Mouse (Mus musculus) midbrain, postnatal 0 days (tissue): Measurements from ENCODE around the gene Bzw1. TPM values are rescaled to one million over a fixed set of nuclear protein-coding genes. Genes with fewer than 3 reads are reported as not detected.

Source experiments
- ATAC-seq: fragments of 200-750 bp; cut with Nextera tagmentation; 2 replicates; pipeline ENCODE4 v1.8.0; 2017; ENCODE audit warnings: moderate number of reproducible peaks, mild to moderate bottlenecking, moderate TSS enrichment, moderate library complexity; ENCODE audit not compliant: low FRiP score
- DNase-seq: peaks from one replicate; pipeline ENCODE4 v3.0.0-alpha.2; 2015; ENCODE audit warnings: low spot score
- H3K27ac ChIP-seq: fragments of 300-500 bp; sonication (generic); 2 replicates; pipeline ENCODE4 v1.5.1; 2014; ENCODE audit warnings: low read depth, mild to moderate bottlenecking, low read length, mixed read lengths
- H3K27me3 ChIP-seq: fragments of 300-500 bp; sonication (generic); 2 replicates; pipeline ENCODE4 v1.6.1; 2014; ENCODE audit warnings: low read length, control low read depth, mixed read lengths; ENCODE audit not compliant: insufficient read depth
- H3K36me3 ChIP-seq: fragments of 300-500 bp; sonication (generic); 2 replicates; pipeline ENCODE4 v1.6.1; 2014; ENCODE audit warnings: low read length, control low read depth, mixed read lengths; ENCODE audit not compliant: insufficient read depth
- H3K4me1 ChIP-seq: fragments of 300-500 bp; sonication (generic); 2 replicates; pipeline ENCODE4 v1.6.1; 2014; ENCODE audit warnings: mild to moderate bottlenecking, control low read depth, antibody characterized with exemption, low read length, mixed read lengths; ENCODE audit not compliant: insufficient read depth
- H3K4me2 ChIP-seq: fragments of 300-500 bp; sonication (generic); 2 replicates; pipeline ENCODE4 v1.6.1; 2014; ENCODE audit warnings: low read depth, mild to moderate bottlenecking, low read length, mixed read lengths; ENCODE audit not compliant: poor library complexity, severe bottlenecking
- H3K4me3 ChIP-seq: fragments of 300-500 bp; sonication (generic); 2 replicates; pipeline ENCODE4 v1.5.1; 2014; ENCODE audit warnings: low read depth, mild to moderate bottlenecking, low read length, moderate library complexity
- H3K9ac ChIP-seq: fragments of 300-500 bp; sonication (generic); replicated peaks from 2 replicates; pipeline ENCODE4 v1.6.1; 2014; ENCODE audit warnings: mild to moderate bottlenecking, low read length, moderate library complexity, mixed read lengths; ENCODE audit not compliant: poor library complexity, severe bottlenecking
- H3K9me3 ChIP-seq: fragments of 300-500 bp; sonication (generic); 2 replicates; pipeline ENCODE4 v1.6.1; 2016; ENCODE audit warnings: low read length, control low read depth
- CTCF ChIP-seq: IDR thresholded peaks from 2 replicates; pipeline ENCODE4 v1.5.1; 2016; ENCODE audit warnings: antibody characterized with exemption, mild to moderate bottlenecking
- WGBS: fragments of 180-500 bp; shearing (Covaris S2); extraction: QIAGEN DNeasy Blood & Tissue Kit; methylation state at CpG from one replicate; pipeline ENCODE4 v1.1.7; 2014; 5-methylcytosine and 5-hydroxymethylcytosine counted together
- polyA plus RNA-seq: library from polyadenylated mRNA; unstranded; fragments of >200 nt; fragmentation: Nextera tagmentation; extraction: Ambion mirVana; gene quantifications from 2 replicates; pipeline ENCODE4 v1.2.1, GENCODE M21; 2015
- total RNA-seq: library from RNA; depleted of rRNA; stranded (reverse); fragments of >200 nt; gene quantifications from 2 replicates; pipeline ENCODE4 v1.2.3, GENCODE M21; 2014

Bzw1 gene
- total and polyA plus RNA-seq, 2 experiments from 2014 or later = 251 to 364 TPM

- H3K9me3 ChIP-seq = no peaks in the 10 kb centered on the region
- 0 out of 2 replicates have a peak, but pooled peaks cover 9% of the 10 kb centered on the region for H3K4me1 ChIP-seq
- WGBS = 89% methylated on average over 3 of the region's 3 CpGs
- no peaks in the 10 kb centered on the region for H3K27me3 ChIP-seq
- no peak overlapping the region for H3K4me3 ChIP-seq
- no peak overlapping the region for H3K9ac ChIP-seq
- no peak for DNase-seq
- ATAC-seq = no peak
- no peak overlapping the region for H3K27ac ChIP-seq
- TF ChIP-seq CTCF = no peak
- no peak overlapping the region for H3K4me2 ChIP-seq
- H3K36me3 ChIP-seq = peaks cover 31% of the 10 kb centered on the region
Observed at GRCm38 (mm10) chr1:58395341-58395740, 2.6 kb downstream of the Bzw1 start.

DNA sequence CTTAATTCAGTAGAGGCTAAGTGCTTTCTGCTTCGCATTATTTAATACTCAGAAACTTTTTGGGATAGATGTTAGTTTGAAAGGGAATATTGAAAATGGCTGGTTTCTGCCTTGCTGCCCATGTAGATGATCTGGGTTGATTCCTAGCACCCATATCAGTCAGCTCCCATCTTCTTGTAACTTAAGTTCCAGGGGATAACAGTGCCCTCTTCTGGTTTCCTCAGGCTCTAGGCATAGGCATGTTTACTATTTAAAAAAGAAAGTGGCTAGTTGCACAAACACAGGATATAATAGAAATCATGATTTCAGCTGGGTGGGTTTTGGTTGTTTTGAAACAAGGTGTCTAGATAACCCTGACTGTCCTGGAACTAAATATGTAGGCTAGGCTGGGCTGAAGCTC, 3.5 kb downstream of the Bzw1 start:
- H3K4me2 ChIP-seq = no peak overlapping the region
- no peak overlapping the region for H3K27ac ChIP-seq
- peak; percentile 37; the same call in 1 of the 2 replicates for TF ChIP-seq CTCF
- no peak for ATAC-seq
- H3K9me3 ChIP-seq = no peaks in the 10 kb centered on the region
- no peak overlapping the region for H3K9ac ChIP-seq
- WGBS = 94% methylated on average over 1 of the region's 1 CpGs
- peaks cover 39% of the 10 kb centered on the region for H3K36me3 ChIP-seq
- 0 out of 2 replicates have a peak, but pooled peaks cover 5% of the 10 kb centered on the region for H3K4me1 ChIP-seq
- no peak overlapping the region for H3K4me3 ChIP-seq
- DNase-seq = no peak
- no peaks in the 10 kb centered on the region for H3K27me3 ChIP-seq

DNA sequence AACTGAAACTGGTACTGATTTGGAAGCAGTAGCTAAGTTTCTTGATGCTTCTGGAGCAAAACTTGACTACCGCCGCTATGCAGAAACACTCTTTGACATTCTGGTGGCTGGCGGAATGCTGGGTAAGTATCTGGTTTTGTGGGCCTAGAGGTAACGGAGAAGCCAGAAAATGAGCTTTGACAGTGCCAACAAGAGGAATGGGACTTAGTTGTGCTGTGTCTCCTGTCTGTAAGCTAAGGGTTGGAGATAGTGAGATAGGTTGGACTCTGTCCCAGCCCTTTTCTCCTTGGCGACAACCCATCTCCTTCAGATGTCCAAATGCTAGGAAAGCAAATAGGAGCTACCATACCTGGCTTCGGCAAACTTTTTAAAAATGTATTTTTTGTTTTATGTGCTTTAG, 5.0 kb downstream of the Bzw1 start:
- no peak overlapping the region for H3K27ac ChIP-seq
- no peaks in the 10 kb centered on the region for H3K4me1 ChIP-seq
- no peaks in the 10 kb centered on the region for H3K9me3 ChIP-seq
- no peaks in the 10 kb centered on the region for H3K27me3 ChIP-seq
- 93% methylated on average over 6 of the region's 6 CpGs for WGBS
- no peak overlapping the region for H3K4me3 ChIP-seq
- no peak for TF ChIP-seq CTCF
- no peak for DNase-seq
- H3K4me2 ChIP-seq = no peak overlapping the region
- no peak for ATAC-seq
- H3K36me3 ChIP-seq = peaks cover 49% of the 10 kb centered on the region
- H3K9ac ChIP-seq = no peak overlapping the region

- Histone ChIP-seq H3K27me3 (no peaks in the 10 kb centered on the region), H3K36me3 (peaks cover 61% of the 10 kb centered on the region), H3K9me3 (no peaks in the 10 kb centered on the region), H3K4me1 (no peaks in the 10 kb centered on the region), H3K4me3 (no peak overlapping the region), H3K9ac (no peak overlapping the region), H3K27ac (no peak overlapping the region), H3K4me2 (no peak overlapping the region)
- ATAC-seq (no peak), DNase-seq (no peak)
- 90% methylated on average over 6 of the region's 6 CpGs for WGBS
- no peak for TF ChIP-seq CTCF
Observed at GRCm38 (mm10) chr1:58401396-58401795, 8.7 kb downstream of the Bzw1 start.

DNA sequence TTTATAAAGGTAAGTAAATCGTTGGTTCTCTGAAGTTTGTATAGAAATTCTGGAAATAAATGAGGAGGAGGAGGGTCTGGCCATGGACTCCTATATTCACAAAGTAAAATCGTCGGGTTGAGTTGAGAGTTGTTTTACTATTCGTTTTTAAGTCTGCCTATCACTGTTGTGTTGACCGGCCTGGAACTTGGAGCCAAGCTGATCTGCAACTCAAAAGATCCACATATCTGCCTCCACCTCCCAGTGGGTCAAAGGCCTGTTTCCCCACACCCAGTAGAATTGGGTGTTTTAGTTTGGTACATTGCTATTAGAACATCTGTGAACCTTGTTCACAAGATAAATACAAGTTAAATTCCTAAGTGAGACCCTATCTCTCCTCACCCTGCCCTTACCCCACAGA, 11.0 kb downstream of the Bzw1 start:
- no peak overlapping the region for H3K9ac ChIP-seq
- peaks cover 44% of the 10 kb centered on the region for H3K36me3 ChIP-seq
- H3K27me3 ChIP-seq = no peaks in the 10 kb centered on the region
- TF ChIP-seq CTCF = no peak
- no peaks in the 10 kb centered on the region for H3K4me1 ChIP-seq
- H3K4me2 ChIP-seq = no peak overlapping the region
- DNase-seq = no peak
- no peak for ATAC-seq
- no peak overlapping the region for H3K27ac ChIP-seq
- H3K9me3 ChIP-seq = no peaks in the 10 kb centered on the region
- no peak overlapping the region for H3K4me3 ChIP-seq
- WGBS = 94% methylated on average over 5 of the region's 5 CpGs

GRCm38 (mm10) chr1:58407321-58407720, 14.6 kb downstream of the Bzw1 start:
- Histone ChIP-seq H3K4me1 (no peaks in the 10 kb centered on the region), H3K27ac (no peak overlapping the region), H3K27me3 (no peaks in the 10 kb centered on the region), H3K36me3 (peaks cover 37% of the 10 kb centered on the region), H3K4me3 (no peak overlapping the region), H3K4me2 (no peak overlapping the region), H3K9ac (no peak overlapping the region), H3K9me3 (no peaks in the 10 kb centered on the region)
- no peak for TF ChIP-seq CTCF
- 0 out of 2 replicates have a peak, but pooled peaks have one; percentile 6 for ATAC-seq
- WGBS = 97% methylated on average over 7 of the region's 7 CpGs
- DNase-seq = no peak
